Mouse (Mus musculus) limb, embryonic 11.5 days (tissue): ENCODE measurements around the gene Zfp993. TPM values are rescaled to one million over a fixed set of nuclear protein-coding genes. Genes with fewer than 3 reads are reported as not detected.

Source experiments
- polyA plus RNA-seq: library from polyadenylated mRNA; unstranded; fragments of >200 nt; fragmentation: Nextera tagmentation; extraction: Ambion mirVana; gene quantifications from 2 replicates; pipeline ENCODE4 v1.2.1, GENCODE M21; 2014

The Zfp993 gene
- polyA plus RNA-seq, 1 experiment from 2014 or later = 2.1 TPM

Other genes with a start within 250 kb of the Zfp993 start
- gene Zfp992, start 161.9 kb upstream of the Zfp993 start, polyA plus RNA-seq = 5.6 TPM in 2 replicates
- 0.05 TPM in 1 of 2 replicates, not detected in the other for gene Zfp981, start 108.9 kb upstream of the Zfp993 start, polyA plus RNA-seq